Mouse (Mus musculus): ENCODE measurements around the gene Wdr54. TPM values are rescaled to one million over a fixed set of nuclear protein-coding genes. Genes with fewer than 3 reads are reported as not detected.

Wdr54 gene
- total RNA-seq, 2 experiments from 2014 or later: 1.4 to 1.5 TPM

DNA sequence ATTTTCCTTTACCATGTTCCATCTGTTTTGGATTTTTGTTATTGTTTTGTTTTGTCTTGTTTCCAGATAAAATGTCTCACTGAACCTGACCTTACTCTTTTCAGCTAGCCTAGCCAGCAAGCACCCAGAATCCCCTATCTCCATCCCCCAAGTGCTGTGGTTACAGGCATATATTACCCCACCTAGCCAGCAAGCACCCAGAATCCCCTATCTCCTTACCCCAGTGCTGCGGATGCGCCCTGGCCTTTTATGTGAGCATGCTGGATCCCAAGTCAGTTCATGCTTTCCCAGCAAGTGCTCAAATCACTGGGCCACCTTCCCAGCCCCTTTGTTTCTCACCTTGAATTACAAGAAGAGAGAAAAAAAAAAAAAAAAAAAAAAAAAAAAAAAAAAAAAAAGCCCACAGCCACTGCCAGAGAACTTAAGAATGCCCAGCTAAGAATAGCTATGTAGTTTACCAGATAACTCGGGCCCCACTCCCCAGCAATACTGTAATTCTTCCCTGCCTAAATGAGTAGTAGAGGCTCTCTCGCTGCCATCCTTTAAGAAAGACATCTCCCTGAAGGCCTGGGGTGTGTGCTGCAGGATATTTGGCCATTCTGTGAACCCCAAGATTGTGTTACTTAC is 44.6 kb downstream of the Wdr54 start:
- no peak for DNase-seq

DNA sequence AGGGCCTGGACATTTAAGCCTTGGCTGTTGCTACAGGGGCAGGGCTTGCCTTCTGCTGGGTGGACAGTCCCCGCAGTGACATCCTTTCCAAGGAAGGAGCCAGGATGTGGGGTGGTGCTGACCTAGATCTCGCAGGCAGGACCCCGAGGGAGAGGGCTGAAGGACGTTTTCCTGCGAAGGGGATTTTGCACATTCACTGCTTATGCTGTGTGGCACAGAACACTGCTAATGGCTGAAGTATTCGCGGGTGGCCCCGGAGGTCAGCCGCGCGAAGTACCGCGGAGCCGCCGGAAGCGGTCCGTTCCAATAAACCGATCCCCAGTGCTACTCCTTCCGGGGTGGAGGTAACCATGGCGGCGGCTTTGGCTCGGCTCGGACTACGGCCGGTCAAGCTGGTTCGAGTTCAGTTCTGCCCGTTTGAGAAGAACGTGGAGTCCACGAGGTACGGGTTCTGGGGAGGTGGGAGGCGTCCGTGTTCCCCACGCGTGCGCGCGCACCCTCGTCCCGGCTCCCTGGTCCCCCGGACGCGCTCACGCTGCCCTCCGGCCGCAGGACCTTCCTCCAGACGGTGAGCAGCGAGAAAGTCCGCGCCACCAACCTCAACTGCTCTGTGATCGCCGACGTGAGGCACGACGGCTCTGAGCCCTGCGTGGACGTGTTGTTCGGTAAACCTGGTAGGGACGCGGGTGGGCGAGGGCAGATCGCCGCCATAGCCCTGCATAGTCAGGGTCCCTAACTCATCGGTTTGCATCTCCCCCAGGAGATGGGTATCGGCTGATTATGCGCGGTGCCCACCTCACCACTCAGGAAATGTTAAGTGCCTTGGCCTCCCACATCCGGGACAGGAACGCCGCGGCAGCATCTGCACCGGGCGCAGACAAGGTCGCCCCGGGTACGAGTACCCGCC is 47.2 kb downstream of the Wdr54 start, which contains the start of gene Mrpl53:
Gene Mrpl53 (plus strand): TSS at position 279 of the 907 bp plus-strand sequence.
- peak; percentile 85 to 88 for DNase-seq
- intact Hi-C loops (cut with DNase I): loop anchor here (5.0 kb wide), 1 partner anchor 168 kb away; no protein-coding TSS in a partner anchor

More for the DNA sequence above, 44.6 kb downstream of the Wdr54 start:
- intact Hi-C loops (cut with DNase I): no loop called here

DNA sequence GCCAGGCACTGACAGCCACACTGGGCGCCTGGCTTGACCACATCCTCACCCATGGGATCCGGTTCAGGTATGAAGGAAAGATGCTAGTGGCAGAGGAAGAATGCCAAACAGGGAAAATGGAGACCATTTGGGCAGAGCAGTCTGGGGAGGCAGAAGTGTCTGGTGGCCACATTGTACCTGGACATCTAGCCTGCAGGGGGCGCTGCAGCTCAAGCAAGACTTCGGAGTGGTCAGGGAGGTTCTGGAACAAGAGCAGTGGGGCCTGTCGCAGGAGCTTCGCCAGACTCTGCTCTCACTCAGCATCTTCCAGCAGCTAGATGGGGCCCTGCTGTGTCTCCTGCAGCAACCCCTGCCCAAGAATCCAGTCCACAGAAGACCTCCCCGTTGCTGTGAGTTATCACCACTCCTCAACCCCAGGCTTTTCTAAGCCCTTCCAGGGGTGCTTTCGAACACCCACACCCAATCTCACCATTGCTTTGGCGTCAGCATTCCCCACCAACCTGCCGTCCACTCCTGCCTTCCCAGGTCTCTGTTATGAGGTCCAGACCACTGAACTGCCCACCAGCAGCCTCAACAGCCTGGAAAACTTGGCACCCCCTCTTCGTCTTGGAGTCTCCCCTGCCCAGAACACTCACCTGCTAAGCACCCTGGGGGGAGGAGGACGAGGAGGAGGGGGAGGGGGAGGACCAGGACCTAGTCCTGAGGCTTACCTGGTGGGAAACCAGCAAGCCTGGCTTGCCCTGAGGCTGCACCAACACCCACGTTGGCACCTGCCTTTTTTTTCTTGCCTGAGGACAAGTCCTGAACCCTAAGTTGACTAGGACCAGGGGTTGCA is 48.4 kb downstream of the Wdr54 start:
- intact Hi-C loops (cut with DNase I): loop anchor here (5.0 kb wide), 1 partner anchor 170 kb away; no protein-coding TSS in a partner anchor
- peak; percentile 75 to 81 for DNase-seq

DNA sequence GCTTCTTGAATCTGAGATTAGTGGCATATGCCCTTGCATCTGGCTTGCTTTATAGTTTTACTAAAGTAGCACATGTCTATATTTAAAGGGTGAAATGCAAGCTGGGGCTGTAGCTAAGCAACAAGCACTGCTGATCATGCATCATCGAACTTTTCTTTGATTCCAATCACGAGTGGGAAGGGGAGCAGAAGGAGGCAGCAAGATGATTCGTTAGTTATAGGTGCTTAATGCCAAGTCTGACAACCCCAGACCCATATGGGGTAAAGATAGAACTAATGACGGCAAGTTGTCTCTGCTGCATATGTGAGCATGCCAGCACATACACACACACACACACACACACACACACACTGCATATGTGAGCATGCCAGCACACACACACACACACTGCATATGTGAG is 52.0 kb downstream of the Wdr54 start:
- no peak for DNase-seq
- intact Hi-C loops (cut with DNase I): no loop called here

DNA sequence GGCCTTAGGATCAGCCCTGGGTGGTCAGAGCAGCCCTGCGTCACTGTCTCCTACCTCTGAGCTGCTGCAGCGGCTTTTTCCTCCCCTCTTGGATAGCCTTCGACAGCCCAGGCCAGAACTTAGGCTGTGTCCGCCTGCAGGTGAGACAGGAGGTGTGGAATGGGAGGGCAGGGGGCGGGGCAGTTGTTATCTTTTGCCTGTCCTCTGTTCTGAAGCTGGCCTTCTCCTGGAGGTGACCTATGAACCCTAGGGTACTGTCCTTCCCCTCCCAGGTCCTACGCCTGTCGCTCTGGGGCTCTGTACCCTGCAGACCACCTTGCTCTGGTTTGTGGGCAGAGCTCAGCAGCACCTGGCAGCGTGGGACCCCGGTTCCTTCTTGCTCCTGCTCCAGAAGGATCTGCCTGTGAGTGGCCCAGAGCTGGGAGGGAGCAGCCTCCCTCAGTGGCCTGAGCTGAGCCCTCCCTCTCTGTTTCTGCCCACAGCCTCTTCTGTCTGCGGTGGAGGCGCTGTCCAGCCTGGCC is 53.0 kb downstream of the Wdr54 start:
- no peak for DNase-seq
- intact Hi-C loops (cut with DNase I): no loop called here

DNA sequence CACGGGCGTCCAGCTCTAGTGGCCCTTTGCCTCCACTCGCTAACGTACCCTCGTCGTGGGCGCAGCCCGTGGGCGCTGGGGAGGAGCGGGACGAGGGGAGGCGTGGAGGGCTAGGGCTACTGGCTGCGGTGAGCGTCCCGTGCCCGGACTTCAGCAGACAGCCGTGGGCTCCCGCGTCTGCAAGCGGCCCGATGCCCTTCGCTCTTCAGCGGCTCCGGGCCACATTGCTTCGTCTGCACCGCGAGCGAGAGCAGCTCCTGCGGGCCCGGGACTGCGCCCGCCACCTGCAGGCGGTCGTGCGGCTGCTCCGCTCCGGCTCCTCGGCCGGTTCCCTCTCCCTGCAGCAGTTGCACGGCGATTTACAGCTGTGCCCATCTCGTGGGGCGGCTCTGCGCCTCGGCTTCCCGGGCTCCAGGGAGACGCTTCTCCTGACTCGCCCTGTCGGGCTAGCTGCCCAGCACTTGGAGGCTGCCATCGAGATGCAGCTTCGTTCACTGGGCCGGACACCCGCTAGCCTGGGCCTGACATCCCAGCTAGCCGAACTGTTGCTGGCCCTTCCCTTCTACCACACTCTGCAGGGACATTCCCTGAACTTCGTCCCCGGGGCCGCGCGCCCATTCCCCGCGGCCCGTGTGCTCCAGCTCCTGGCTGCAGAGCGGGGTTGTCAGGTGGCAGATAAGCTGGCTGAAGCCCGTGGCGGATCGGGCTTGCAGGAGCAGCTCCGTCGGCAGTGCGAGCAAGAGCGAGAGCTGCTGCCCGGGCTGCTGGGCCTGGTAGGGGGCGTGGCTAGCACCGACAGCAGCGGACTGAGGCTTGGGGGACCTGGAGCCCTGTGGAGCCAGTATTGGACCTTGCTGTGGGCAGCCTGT is 54.3 kb downstream of the Wdr54 start:
- DNase-seq: peak; percentile 59 to 63
- intact Hi-C loops (cut with DNase I): loop anchor here (1.0 kb wide), 3 partner anchors 24 to 106 kb away; partner anchors contain the start of gene Aup1

DNA sequence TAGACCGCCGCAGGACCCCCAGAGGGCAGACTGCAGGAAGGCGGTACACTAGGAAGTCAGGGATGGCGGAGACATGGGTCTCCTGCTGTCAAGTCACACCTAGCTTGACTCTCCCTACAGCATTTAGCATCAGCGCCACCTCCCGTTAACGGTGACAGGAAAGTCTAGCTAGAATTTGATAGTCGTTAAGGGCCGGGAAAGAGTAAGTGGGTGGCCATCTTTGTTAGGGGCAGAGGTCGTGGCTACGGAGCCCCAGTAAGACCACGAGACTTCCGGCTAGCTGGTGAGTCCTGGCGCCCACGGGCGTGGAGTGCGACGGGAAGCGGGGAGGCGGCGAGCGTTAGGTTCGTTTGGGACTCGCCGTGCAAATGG is 54.9 kb downstream of the Wdr54 start, which contains the start of the genes Ccdc142 and Gm42688:
Gene Ccdc142 (plus strand): TSS at position 286 of the 372 bp plus-strand sequence.
Gene Gm42688 (plus strand): TSS at position 302 of the 372 bp plus-strand sequence.
- peak; percentile 87 to 88 for DNase-seq
- intact Hi-C loops (cut with DNase I): loop anchor here (1.0 kb wide), 3 partner anchors 23 to 105 kb away; partner anchors contain the start of gene Aup1

Other genes starting within 250 kb of the Wdr54 start
- under 1 TPM; 0.22 TPM for gene Sema4f, start 216.6 kb downstream of the Wdr54 start, total RNA-seq (2021)
- gene M1ap, start 209.5 kb downstream of the Wdr54 start, total RNA-seq (2021): not detected
- 1 to 10 TPM; 2.8 to 4.3 TPM for gene Dok1, start 122.9 kb downstream of the Wdr54 start, total RNA-seq (2021)
- 1 to 10 TPM; 2.9 to 3.1 TPM for gene Loxl3, start 122.2 kb downstream of the Wdr54 start, total RNA-seq (2021)
- gene Aup1, start 101.9 kb downstream of the Wdr54 start, total RNA-seq (2021): 10 to 100 TPM; 78.1 to 82.2 TPM
- gene Htra2, start 101.1 kb downstream of the Wdr54 start, total RNA-seq (2021): 10 to 100 TPM; 34.2 to 35.4 TPM
- under 1 TPM; 0.65 to 0.89 TPM for gene Dqx1, start 98.6 kb downstream of the Wdr54 start, total RNA-seq (2021)
- not detected for gene Tlx2, start 86.1 kb downstream of the Wdr54 start, total RNA-seq (2021)
- 10 to 100 TPM in 1 of 2 experiments, 1 to 10 TPM in 1; 8.6 to 10.1 TPM for gene Pcgf1, start 78.5 kb downstream of the Wdr54 start, total RNA-seq (2021)
- 1 to 10 TPM in 1 of 2 experiments, under 1 TPM in 1; 0.68 to 1.1 TPM for gene Lbx2, start 70.0 kb downstream of the Wdr54 start, total RNA-seq (2021)
- gene Ccdc142, start 54.8 kb downstream of the Wdr54 start, total RNA-seq (2021): 1 to 10 TPM; 1.4 to 1.5 TPM
- gene Gm42688, start 54.8 kb downstream of the Wdr54 start, total RNA-seq (2021): 1 to 10 TPM; 1.1 to 1.4 TPM
- gene Mrpl53, start 47.4 kb downstream of the Wdr54 start, total RNA-seq (2021): 100 to 1,000 TPM; 123 to 132 TPM
- 1 to 10 TPM; 8.2 to 8.8 TPM for gene Mogs, start 40.9 kb downstream of the Wdr54 start, total RNA-seq (2021)
- 10 to 100 TPM; 71.0 to 71.7 TPM for gene Wbp1, start 34.8 kb downstream of the Wdr54 start, total RNA-seq (2021)
- gene Ino80b, start 31.0 kb downstream of the Wdr54 start, total RNA-seq (2021): 10 to 100 TPM; 14.5 to 16.0 TPM
- gene Rtkn, start 20.9 kb downstream of the Wdr54 start, total RNA-seq (2021): 1 to 10 TPM; 4.6 to 5.5 TPM
- under 1 TPM; 0.16 to 0.39 TPM for gene 1700003E16Rik, start within 50 bp of the Wdr54 start, total RNA-seq (2021)
- 100 to 1,000 TPM; 137 to 139 TPM for gene Dctn1, start 9.5 kb upstream of the Wdr54 start, total RNA-seq (2021)
- gene Slc4a5, start 63.4 kb upstream of the Wdr54 start, total RNA-seq (2021): not detected
- gene Mthfd2, start 169.5 kb upstream of the Wdr54 start, total RNA-seq (2021): 1 to 10 TPM; 2.2 to 3.0 TPM
- 10 to 100 TPM; 22.9 to 24.9 TPM for gene Mob1a, start 169.6 kb upstream of the Wdr54 start, total RNA-seq (2021)
- gene Bola3, start 192.8 kb upstream of the Wdr54 start, total RNA-seq (2021): 100 to 1,000 TPM; 329 to 387 TPM